Mouse (Mus musculus) midbrain, embryonic 15.5 days (tissue): ENCODE measurements around the gene Smtnl2. TPM values are rescaled to one million over a fixed set of nuclear protein-coding genes. Genes with fewer than 3 reads are reported as not detected.

Experiments
- ATAC-seq: fragments of 200-750 bp; cut with Nextera tagmentation; replicated peaks from 2 replicates; pipeline ENCODE4 v1.8.0; 2017; ENCODE audit warnings: moderate TSS enrichment
- H3K27ac ChIP-seq: fragments of 300-500 bp; sonication (generic); 2 replicates; pipeline ENCODE4 v1.5.1; 2015; ENCODE audit warnings: mild to moderate bottlenecking, inconsistent platforms
- H3K27me3 ChIP-seq: fragments of 300-500 bp; sonication (generic); replicated peaks from 2 replicates; pipeline ENCODE4 v1.6.1; 2015; ENCODE audit warnings: inconsistent platforms
- H3K36me3 ChIP-seq: fragments of 300-500 bp; sonication (generic); replicated peaks from 2 replicates; pipeline ENCODE4 v1.6.1; 2015; ENCODE audit warnings: inconsistent platforms
- H3K4me1 ChIP-seq: fragments of 300-500 bp; sonication (generic); 2 replicates; pipeline ENCODE4 v1.6.1; 2015; ENCODE audit warnings: inconsistent platforms
- H3K4me2 ChIP-seq: fragments of 300-500 bp; sonication (generic); 2 replicates; pipeline ENCODE4 v1.6.1; 2015; ENCODE audit warnings: inconsistent platforms, mild to moderate bottlenecking, moderate library complexity
- H3K4me3 ChIP-seq: fragments of 300-500 bp; sonication (generic); 2 replicates; pipeline ENCODE4 v1.5.1; 2015; ENCODE audit warnings: mild to moderate bottlenecking, inconsistent platforms
- H3K9ac ChIP-seq: fragments of 300-500 bp; sonication (generic); 2 replicates; pipeline ENCODE4 v1.6.1; 2015; ENCODE audit warnings: mild to moderate bottlenecking, inconsistent platforms
- H3K9me3 ChIP-seq: fragments of 300-500 bp; sonication (generic); 2 replicates; pipeline ENCODE4 v1.6.1; 2016; ENCODE audit warnings: inconsistent platforms
- WGBS: fragments of 180-500 bp; shearing (Covaris S2); methylation state at CpG from one replicate; pipeline ENCODE4 v1.1.7; 2015; ENCODE audit warnings: mixed read lengths; 5-methylcytosine and 5-hydroxymethylcytosine counted together
- polyA plus RNA-seq: library from polyadenylated mRNA; unstranded; fragments of >200 nt; fragmentation: Nextera tagmentation; extraction: Ambion mirVana; gene quantifications from 2 replicates; pipeline ENCODE4 v1.2.1, GENCODE M21; 2015

Smtnl2 gene
- polyA plus RNA-seq, 1 experiment from 2014 or later: 9.3 TPM

DNA sequence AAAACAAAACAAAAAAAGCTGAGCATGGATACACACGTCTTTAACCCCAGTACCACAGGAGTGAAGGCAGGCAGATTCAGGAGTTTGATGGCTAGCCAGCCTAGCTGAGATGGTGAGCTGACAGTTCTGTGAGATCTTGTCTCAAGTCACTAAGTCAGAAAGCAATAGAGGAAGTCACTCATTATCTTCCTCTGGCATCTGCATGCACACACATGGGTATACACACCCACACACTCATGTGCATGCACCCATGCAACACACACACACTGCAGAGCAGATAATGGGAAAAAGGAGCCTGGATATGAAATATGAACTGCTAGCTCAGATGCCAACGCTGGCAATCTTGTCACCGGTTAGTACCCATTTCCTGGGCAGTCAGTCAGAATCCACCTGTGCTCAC, 18.3 kb downstream of the Smtnl2 start:
- H3K4me1 ChIP-seq: no peaks in the 10 kb centered on the region
- H3K27ac ChIP-seq: no peak overlapping the region
- no peak overlapping the region for H3K4me2 ChIP-seq
- no peak for ATAC-seq
- H3K27me3 ChIP-seq: no peaks in the 10 kb centered on the region; the same call in 1 of the 2 replicates
- no peaks in the 10 kb centered on the region for H3K36me3 ChIP-seq
- no peak overlapping the region for H3K9ac ChIP-seq
- 92% methylated on average over 3 of the region's 3 CpGs for WGBS
- no peaks in the 10 kb centered on the region for H3K9me3 ChIP-seq
- no peak overlapping the region for H3K4me3 ChIP-seq

DNA sequence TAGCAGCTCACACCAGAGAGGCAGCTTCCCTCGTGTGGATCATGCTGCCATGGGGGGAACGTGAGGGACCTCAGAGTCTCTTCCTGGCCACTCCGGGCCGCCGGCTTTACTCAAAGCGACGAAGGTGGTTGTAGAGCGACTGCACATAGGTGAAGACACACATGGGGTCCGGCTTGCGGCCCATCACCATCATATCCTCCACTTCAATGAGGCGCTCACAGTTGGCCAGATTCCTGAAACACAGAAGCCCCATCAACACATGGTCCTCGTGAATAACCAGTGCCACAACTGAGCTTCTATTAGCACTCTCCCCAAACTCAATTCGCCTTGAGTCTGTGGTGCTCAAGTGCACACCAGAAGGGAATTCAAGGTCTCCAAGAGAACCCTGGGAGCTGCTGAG, 20.3 kb downstream of the Smtnl2 start:
- ATAC-seq: no peak
- no peak overlapping the region for H3K4me2 ChIP-seq
- H3K36me3 ChIP-seq: no peaks in the 10 kb centered on the region
- H3K4me1 ChIP-seq: no peaks in the 10 kb centered on the region
- no peak overlapping the region for H3K9ac ChIP-seq
- WGBS: 92% methylated on average over 13 of the region's 13 CpGs
- no peaks in the 10 kb centered on the region; the same call in 1 of the 2 replicates for H3K27me3 ChIP-seq
- no peak overlapping the region for H3K27ac ChIP-seq
- H3K4me3 ChIP-seq: no peak overlapping the region
- no peaks in the 10 kb centered on the region for H3K9me3 ChIP-seq

DNA sequence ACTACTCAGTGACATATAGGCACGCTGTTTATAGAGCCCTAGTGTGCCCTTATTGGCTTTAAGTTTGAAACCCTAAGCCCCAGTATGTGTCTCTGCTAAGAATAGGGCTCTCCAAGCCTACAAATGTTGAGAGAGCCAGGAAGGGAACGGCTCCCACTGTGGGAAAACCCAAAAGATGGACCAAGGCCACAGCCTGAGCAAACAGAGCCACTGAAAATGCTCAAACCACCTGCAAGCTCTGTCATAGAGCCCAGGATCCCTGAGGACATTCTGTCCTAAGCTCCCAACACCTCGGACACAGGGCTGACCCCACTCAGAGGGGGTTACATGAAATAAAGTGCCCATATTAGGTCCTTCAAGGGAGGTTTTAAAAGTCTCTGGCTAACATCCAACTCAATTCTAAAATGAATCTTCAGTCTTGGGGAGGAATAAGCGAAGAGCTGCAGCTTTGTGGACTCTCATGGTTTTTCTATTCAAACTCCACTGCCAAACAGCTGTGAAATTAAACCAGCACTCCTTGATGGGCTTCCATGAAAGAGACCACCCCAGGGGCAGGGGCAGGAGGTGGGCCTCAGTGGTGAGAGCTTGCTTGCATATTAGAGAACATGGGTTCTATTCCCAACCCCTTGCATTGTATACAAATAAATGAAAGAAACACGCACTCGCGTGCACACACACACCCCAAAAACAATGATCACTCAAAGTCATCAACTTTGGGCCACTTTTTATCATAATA, 21.9 kb downstream of the Smtnl2 start:
- Histone ChIP-seq H3K4me2 (no peak overlapping the region), H3K27ac (no peak overlapping the region), H3K36me3 (no peaks in the 10 kb centered on the region), H3K27me3 (no peaks in the 10 kb centered on the region; the same call in 1 of the 2 replicates), H3K9ac (no peak overlapping the region), H3K9me3 (no peaks in the 10 kb centered on the region), H3K4me3 (no peak overlapping the region), H3K4me1 (no peaks in the 10 kb centered on the region)
- 87% methylated on average over 7 of the region's 7 CpGs for WGBS
- ATAC-seq: no peak

DNA sequence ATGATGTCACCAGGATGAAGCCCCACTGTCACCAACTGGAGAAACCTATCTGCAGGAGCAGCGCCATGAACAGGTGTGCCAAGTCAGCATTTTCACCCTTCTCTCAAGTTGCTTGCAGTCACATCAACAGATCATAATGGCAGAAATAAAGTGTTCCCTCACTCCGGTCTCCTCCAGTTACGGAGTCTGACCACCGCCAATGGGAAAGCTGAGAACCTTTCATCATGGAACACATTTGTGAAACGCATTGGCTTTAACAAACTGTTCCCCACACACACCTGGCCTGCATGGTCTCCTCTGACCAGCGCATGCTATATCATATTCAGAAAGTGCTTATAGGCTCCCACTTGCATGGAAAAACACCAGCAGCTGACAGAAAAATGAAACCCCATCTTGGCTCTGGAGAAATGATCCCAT, 23.4 kb downstream of the Smtnl2 start:
- Histone ChIP-seq H3K4me3 (no peak overlapping the region), H3K9me3 (no peaks in the 10 kb centered on the region), H3K9ac (no peak overlapping the region), H3K4me2 (no peak overlapping the region), H3K27me3 (no peaks in the 10 kb centered on the region; the same call in 1 of the 2 replicates), H3K4me1 (no peaks in the 10 kb centered on the region), H3K27ac (no peak overlapping the region), H3K36me3 (no peaks in the 10 kb centered on the region)
- WGBS: 92% methylated on average over 6 of the region's 6 CpGs
- no peak for ATAC-seq

DNA sequence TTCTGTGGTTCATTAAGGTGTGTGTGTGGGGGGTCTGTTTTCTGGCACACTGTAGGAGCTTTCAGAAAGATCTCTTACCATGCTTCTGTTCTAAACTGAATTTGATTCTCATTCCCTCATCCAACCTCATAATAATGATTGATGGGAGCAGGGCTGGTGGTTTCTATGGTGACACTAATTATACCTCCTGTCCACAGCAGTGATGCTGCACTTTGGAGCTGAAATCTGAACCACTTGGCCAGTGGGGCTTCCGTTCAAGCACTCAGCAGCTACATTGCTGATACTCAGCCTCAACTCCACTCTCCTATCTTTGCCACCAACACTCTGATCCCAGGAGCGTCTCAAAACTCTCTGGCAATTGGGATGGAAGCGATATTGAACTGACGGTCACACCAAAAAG, 32.2 kb downstream of the Smtnl2 start:
- Histone ChIP-seq H3K27ac (no peak overlapping the region), H3K9ac (no peak overlapping the region)
- 89% methylated on average over 4 of the region's 4 CpGs for WGBS

DNA sequence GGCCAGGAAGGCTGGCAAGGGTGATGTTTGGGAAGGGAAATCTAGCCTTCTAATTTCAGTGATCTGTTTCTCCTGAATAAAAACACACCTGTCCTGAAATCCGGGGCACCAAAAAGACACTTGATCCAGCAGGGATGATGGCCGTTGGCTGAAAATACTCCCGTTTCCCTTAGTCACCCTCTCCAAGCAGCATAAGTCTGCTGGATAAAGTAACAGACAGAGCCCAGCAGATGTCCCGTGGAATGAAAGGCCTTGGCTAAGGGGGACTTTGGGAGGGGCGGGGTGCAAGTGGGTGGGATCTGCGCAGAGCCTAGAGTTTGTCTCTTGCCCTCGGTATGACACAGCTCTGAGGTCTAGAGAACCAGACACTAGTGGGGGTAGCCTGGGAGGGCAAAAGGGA, 33.3 kb downstream of the Smtnl2 start:
- Histone ChIP-seq H3K4me1 (no peaks in the 10 kb centered on the region), H3K27me3 (no peaks in the 10 kb centered on the region), H3K4me2 (no peak overlapping the region), H3K27ac (no peak overlapping the region), H3K9ac (no peak overlapping the region), H3K4me3 (no peak overlapping the region), H3K9me3 (no peaks in the 10 kb centered on the region), H3K36me3 (no peaks in the 10 kb centered on the region)
- 72% methylated on average over 7 of the region's 7 CpGs for WGBS
- ATAC-seq: no peak

More for the DNA sequence above, 32.2 kb downstream of the Smtnl2 start:
- ATAC-seq: no peak
- Histone ChIP-seq H3K27me3 (no peaks in the 10 kb centered on the region), H3K4me2 (no peak overlapping the region), H3K4me1 (no peaks in the 10 kb centered on the region), H3K9me3 (no peaks in the 10 kb centered on the region), H3K4me3 (no peak overlapping the region), H3K36me3 (no peaks in the 10 kb centered on the region)

DNA sequence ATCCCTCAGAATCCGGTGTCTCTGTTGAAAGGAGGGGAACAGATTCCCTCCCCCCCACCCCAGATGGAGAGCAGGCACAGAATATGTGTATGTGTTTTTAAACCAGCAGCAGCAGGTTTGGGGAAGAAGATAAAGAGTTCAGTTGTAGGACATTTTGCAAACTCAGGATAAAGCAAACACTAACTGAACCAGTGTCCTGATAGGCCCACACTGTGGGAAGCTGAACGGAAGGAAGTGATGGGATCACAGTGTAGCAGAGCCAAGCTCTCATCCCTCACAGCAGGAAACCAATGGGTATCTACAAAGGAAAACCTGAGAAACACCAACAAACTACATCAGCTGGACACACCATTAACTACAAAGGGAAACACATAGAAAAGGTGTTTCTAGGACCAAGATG, 35.0 kb downstream of the Smtnl2 start:
- H3K4me1 ChIP-seq: no peaks in the 10 kb centered on the region
- no peak for ATAC-seq
- no peaks in the 10 kb centered on the region for H3K27me3 ChIP-seq
- no peak overlapping the region for H3K27ac ChIP-seq
- no peaks in the 10 kb centered on the region for H3K36me3 ChIP-seq
- H3K9ac ChIP-seq: no peak overlapping the region
- 80% methylated on average over 2 of the region's 2 CpGs for WGBS
- H3K4me2 ChIP-seq: no peak overlapping the region
- H3K4me3 ChIP-seq: no peak overlapping the region
- H3K9me3 ChIP-seq: no peaks in the 10 kb centered on the region

DNA sequence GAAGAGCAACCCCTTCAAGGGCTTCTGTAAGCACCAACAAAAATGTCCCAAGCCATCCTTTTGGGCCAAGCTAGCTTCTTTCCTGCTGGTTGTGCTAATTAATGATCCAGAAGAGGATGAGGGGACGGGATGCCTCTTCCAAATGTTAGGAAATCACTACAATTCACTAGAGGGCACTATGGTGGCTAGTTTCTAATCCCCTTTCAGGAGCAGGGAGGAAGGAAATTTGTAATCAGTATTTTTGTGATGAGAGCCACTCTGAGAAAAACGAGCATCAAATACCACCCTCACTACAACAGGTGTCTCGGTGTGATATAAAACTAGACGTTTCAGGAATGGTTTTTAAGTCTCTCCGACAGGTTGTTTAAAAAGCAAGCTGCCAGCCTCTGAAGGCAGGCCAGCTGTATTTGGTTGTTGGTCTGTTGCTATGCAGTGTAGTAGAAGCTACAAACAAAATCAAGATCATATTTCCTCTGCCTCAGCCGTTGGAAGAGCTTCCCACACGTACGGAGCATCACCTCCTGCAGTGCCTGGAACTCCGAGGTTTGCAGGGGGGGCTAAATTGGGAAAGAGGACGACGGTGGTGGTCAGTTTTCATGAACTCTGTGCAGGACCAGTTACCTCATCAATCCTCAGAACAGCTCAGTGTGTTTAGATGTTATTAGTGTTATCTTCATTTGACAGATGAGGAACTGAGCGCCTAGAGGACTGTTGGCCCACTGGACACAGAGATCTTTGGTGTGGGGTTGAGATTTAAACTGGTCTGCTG, 41.4 kb downstream of the Smtnl2 start:
- Histone ChIP-seq H3K36me3 (no peaks in the 10 kb centered on the region), H3K27ac (no peak overlapping the region), H3K9me3 (no peaks in the 10 kb centered on the region), H3K27me3 (no peaks in the 10 kb centered on the region), H3K4me3 (no peak overlapping the region), H3K4me1 (no peaks in the 10 kb centered on the region), H3K9ac (no peak overlapping the region), H3K4me2 (no peak overlapping the region)
- WGBS: 36% methylated on average over 12 of the region's 12 CpGs
- no peak for ATAC-seq

DNA sequence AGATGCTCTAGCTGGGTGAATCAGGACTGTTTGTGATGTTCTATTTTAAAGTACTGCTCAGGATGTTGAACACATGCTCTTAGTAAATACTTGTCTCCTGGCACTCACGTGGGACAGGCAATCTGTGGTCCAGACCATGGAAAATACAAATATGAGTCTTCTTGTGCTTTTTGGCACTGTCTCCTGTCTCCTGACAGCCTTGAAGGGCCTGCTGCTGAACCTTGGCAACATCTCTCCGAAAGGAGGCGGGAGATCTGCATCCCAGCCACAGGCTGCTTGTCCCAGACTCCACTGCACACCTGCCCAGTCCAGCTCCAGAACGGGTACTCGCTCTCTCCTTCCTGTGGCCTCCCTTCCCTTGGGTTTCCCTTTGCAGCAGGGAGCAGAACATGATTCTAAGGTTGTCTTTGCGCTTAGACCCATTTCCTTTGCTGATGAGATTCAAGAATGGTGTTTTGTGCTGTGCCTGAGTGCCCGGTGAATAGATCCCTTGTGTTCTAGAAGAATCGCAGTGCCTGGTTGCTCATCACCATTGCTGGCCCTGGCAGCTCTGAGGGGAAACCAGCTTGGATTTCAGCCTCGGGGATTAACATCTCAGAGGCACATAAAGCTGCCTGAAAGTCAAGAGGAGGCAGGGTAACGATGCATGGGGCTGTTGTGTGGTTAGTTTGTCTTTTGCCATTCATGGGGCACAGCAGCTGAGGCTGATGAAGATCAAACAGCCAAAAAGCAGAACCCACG, 43.4 kb downstream of the Smtnl2 start:
- Histone ChIP-seq H3K9ac (no peak overlapping the region), H3K4me1 (no peaks in the 10 kb centered on the region), H3K27me3 (no peaks in the 10 kb centered on the region), H3K4me2 (no peak overlapping the region), H3K4me3 (no peak overlapping the region), H3K9me3 (no peaks in the 10 kb centered on the region), H3K36me3 (no peaks in the 10 kb centered on the region), H3K27ac (no peak overlapping the region)
- 51% methylated on average over 11 of the region's 11 CpGs for WGBS
- no peak for ATAC-seq

DNA sequence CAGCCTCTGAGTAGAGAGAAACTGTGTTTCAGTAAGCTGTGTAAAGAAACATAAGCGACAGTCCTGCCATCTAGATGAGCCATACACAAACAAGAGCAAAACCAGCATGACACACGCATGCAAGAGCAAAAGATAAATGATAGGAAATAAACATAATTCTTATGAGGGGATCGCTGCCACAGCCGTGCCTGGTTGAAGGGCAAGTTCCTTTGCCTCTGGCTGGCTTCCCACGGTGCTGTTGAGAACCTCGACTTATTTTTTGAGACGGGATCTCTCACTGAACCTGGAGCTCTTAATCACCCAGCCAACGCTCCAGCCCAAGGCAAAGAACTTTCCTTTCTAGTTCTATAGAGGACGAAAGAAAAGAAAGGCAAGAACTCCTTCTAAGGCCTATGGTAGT, 45.4 kb downstream of the Smtnl2 start:
- ATAC-seq: no peak
- 88% methylated on average over 9 of the region's 9 CpGs for WGBS
- H3K4me1 ChIP-seq: peaks cover 12% of the 10 kb centered on the region; the same call in 1 of the 2 replicates

DNA sequence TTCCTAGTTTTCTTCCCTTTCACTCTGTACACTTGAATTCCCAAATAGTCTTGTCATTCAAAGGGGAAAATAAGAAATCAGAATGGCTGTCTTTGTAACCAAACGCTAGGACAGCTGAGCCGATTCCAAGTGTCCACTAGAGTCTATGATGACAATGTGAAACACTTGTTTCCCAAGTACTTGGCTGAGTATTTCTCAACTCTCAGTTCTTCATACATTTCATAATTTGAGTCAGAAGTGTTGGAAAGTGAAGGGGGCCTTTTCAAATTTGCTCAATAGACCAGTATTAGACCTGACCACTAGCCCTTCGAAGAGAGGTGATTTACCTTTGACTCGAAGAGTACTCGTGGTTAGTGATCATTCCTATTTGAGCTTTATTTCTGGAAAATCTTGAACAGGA, 47.0 kb downstream of the Smtnl2 start:
- no peak overlapping the region for H3K4me2 ChIP-seq

More for the DNA sequence above, 45.4 kb downstream of the Smtnl2 start:
- Histone ChIP-seq H3K9me3 (no peaks in the 10 kb centered on the region), H3K4me2 (no peak overlapping the region), H3K27me3 (no peaks in the 10 kb centered on the region), H3K9ac (no peak overlapping the region), H3K27ac (no peak overlapping the region), H3K4me3 (no peak overlapping the region), H3K36me3 (no peaks in the 10 kb centered on the region)

DNA sequence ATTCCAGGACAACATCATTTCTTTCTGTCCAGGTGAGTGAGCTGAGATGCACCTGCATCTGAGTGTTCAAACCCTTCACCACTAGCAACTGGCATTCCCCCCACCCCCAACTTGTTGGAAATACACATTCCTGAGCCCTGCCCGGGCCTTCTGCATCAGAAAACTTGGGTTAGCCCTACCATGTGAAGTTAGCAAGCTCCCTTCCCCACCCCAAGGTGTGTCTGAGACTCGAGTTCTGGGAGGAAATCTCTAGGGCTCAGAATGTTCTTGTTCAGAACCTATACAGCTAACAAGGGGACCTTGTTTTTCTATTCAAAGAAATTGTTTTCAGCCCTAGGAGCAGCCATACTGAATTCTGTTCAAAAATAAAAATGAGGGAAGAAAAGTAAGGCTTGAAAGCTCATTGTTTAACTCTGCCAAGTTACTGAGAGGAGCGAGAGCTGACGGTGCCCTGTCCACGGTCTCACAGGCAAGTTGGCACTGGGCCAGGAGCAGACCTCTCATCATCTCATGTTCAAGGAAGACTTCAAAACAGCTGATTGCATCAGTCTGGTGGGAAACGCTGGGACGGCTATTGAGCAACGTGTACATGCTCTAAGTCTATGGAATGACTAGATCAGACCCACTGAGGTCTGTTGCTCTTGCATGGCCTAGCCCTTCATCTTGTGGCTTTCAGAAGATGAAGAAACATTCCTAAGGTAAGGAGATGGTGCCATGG, 47.8 kb downstream of the Smtnl2 start:
- Histone ChIP-seq H3K9me3 (no peaks in the 10 kb centered on the region), H3K27me3 (no peaks in the 10 kb centered on the region), H3K36me3 (no peaks in the 10 kb centered on the region), H3K27ac (no peak overlapping the region), H3K9ac (no peak overlapping the region), H3K4me3 (no peak overlapping the region), H3K4me1 (peaks cover 13% of the 10 kb centered on the region; the same call in 1 of the 2 replicates), H3K4me2 (no peak overlapping the region)
- no peak for ATAC-seq
- 75% methylated on average over 8 of the region's 8 CpGs for WGBS

More for the DNA sequence above, 47.0 kb downstream of the Smtnl2 start:
- ATAC-seq: no peak
- Histone ChIP-seq H3K27ac (no peak overlapping the region), H3K4me1 (peaks cover 13% of the 10 kb centered on the region; the same call in 1 of the 2 replicates), H3K4me3 (no peak overlapping the region), H3K36me3 (no peaks in the 10 kb centered on the region), H3K9me3 (no peaks in the 10 kb centered on the region), H3K27me3 (no peaks in the 10 kb centered on the region), H3K9ac (no peak overlapping the region)
- 93% methylated on average over 5 of the region's 5 CpGs for WGBS
